Mouse (Mus musculus) T-helper 2 cell (primary cell): ENCODE measurements around the gene Bend6.

ENCODE experiments used
- in situ Hi-C: fragments of 300-600 bp; cut with MboI, MseI; formaldehyde crosslinking; loops from one replicate; pipeline ENCODE4 v1.15.1; 2025; ENCODE audit warnings: high pct_unique_total_duplicates

The Bend6 gene

GRCm38 (mm10) chr1:33803323-33803722 is 104.3 kb downstream of the Bend6 start:
- in situ Hi-C loops = no loop called here
